Mouse (Mus musculus): ENCODE data around the gene Lrrc34. TPM values are rescaled to one million over a fixed set of nuclear protein-coding genes. Genes with fewer than 3 reads are reported as not detected.
A peak's percentile ranks its signal among the peaks of the same experiment; 100 is the strongest.

Gene Lrrc34
- polyA plus RNA-seq, 1 experiment from 2014 or later = 0.49 TPM

GRCm38 (mm10) chr3:30603256-30603655 is 44.4 kb downstream of the Lrrc34 start:
- peaks cover 32% of the 10 kb centered on the region for H3K36me3 ChIP-seq (ENCODE audit: control insufficient read depth, insufficient read depth, low read length)
- H3K27ac ChIP-seq (ENCODE audit: low read depth) = no peak overlapping the region
- ATAC-seq (replicated peaks; ENCODE audit: low FRiP score, low TSS enrichment, low read depth) (no peak), DNase-seq (ENCODE audit: low spot score) (no peak)
- peaks cover 9% of the 10 kb centered on the region; the same call in 1 of the 2 replicates for H3K27me3 ChIP-seq (replicated peaks; ENCODE audit: control insufficient read depth, insufficient read depth, low read length)
- peak overlapping the region; percentile 74 for H3K9ac ChIP-seq (ENCODE audit: low read length)
- 43% methylated on average over 10 of the region's 10 CpGs for WGBS
- peak overlapping the region; percentile 95 for H3K4me2 ChIP-seq (ENCODE audit: low read length)
- H3K4me1 ChIP-seq (replicated peaks; ENCODE audit: control insufficient read depth, insufficient read depth, low read length) = peaks cover 12% of the 10 kb centered on the region
- H3K9me3 ChIP-seq (ENCODE audit: control insufficient read depth, low read length) = no peaks in the 10 kb centered on the region
- H3K4me3 ChIP-seq (ENCODE audit: low read depth, low read length) = peak overlapping the region; percentile 84

- H3K4me2 ChIP-seq (ENCODE audit: low read length) = peak overlapping the region; percentile 95
- WGBS = 0% methylated on average over 27 of the region's 27 CpGs
- H3K4me3 ChIP-seq (ENCODE audit: low read depth, low read length) = peak overlapping the region; percentile 84
- H3K27ac ChIP-seq (ENCODE audit: low read depth) = peak overlapping the region; percentile 86
- ATAC-seq (replicated peaks; ENCODE audit: low FRiP score, low TSS enrichment, low read depth) (peak; percentile 56), DNase-seq (ENCODE audit: low spot score) (no peak)
- peak overlapping the region; percentile 74 for H3K9ac ChIP-seq (ENCODE audit: low read length)
- no peaks in the 10 kb centered on the region for H3K9me3 ChIP-seq (ENCODE audit: control insufficient read depth, low read length)
- peaks cover 9% of the 10 kb centered on the region; the same call in 1 of the 2 replicates for H3K27me3 ChIP-seq (replicated peaks; ENCODE audit: control insufficient read depth, insufficient read depth, low read length)
- peaks cover 28% of the 10 kb centered on the region for H3K36me3 ChIP-seq (ENCODE audit: control insufficient read depth, insufficient read depth, low read length)
- H3K4me1 ChIP-seq (replicated peaks; ENCODE audit: control insufficient read depth, insufficient read depth, low read length) = peaks cover 12% of the 10 kb centered on the region
These were observed 45.0 kb downstream of the Lrrc34 start for GRCm38 (mm10) chr3:30602740-30603098.

- Histone ChIP-seq H3K9ac (ENCODE audit: low read length) (peak within 1 kb of the TSS; percentile 74), H3K4me1 (replicated peaks; ENCODE audit: control insufficient read depth, insufficient read depth, low read length) (peaks cover 12% of the 10 kb centered on the region), H3K27me3 (replicated peaks; ENCODE audit: control insufficient read depth, insufficient read depth, low read length) (peaks cover 9% of the 10 kb centered on the region; the same call in 1 of the 2 replicates), H3K27ac (ENCODE audit: low read depth) (peak within 1 kb of the TSS; percentile 86), H3K36me3 (ENCODE audit: control insufficient read depth, insufficient read depth, low read length) (peaks cover 23% of the 10 kb centered on the region), H3K4me2 (ENCODE audit: low read length) (peak within 1 kb of the TSS; percentile 95), H3K4me3 (ENCODE audit: low read depth, low read length) (peak within 1 kb of the TSS; percentile 84), H3K9me3 (ENCODE audit: control insufficient read depth, low read length) (no peaks in the 10 kb centered on the region)
- DNase-seq (ENCODE audit: low spot score) (peak; percentile 99), ATAC-seq (replicated peaks; ENCODE audit: low FRiP score, low TSS enrichment, low read depth) (peak; percentile 93)
- WGBS = 0% methylated on average over 38 of the region's 40 CpGs
These were observed 45.5 kb downstream of the Lrrc34 start, which contains the start of gene Mynn for GRCm38 (mm10) chr3:30602065-30602739. Gene Mynn, plus strand, starts transcription at chr3:30602065.

- ATAC-seq (replicated peaks; ENCODE audit: low FRiP score, low TSS enrichment, low read depth) (no peak), DNase-seq (ENCODE audit: low spot score) (no peak)
- peak overlapping the region; percentile 84 for H3K4me3 ChIP-seq (ENCODE audit: low read depth, low read length)
- H3K27ac ChIP-seq (ENCODE audit: low read depth) = peak overlapping the region; percentile 86
- 1% methylated on average over 13 of the region's 13 CpGs for WGBS
- peaks cover 12% of the 10 kb centered on the region for H3K4me1 ChIP-seq (replicated peaks; ENCODE audit: control insufficient read depth, insufficient read depth, low read length)
- no peaks in the 10 kb centered on the region for H3K9me3 ChIP-seq (ENCODE audit: control insufficient read depth, low read length)
- peak overlapping the region; percentile 95 for H3K4me2 ChIP-seq (ENCODE audit: low read length)
- H3K27me3 ChIP-seq (replicated peaks; ENCODE audit: control insufficient read depth, insufficient read depth, low read length) = peaks cover 9% of the 10 kb centered on the region; the same call in 1 of the 2 replicates
- peaks cover 20% of the 10 kb centered on the region for H3K36me3 ChIP-seq (ENCODE audit: control insufficient read depth, insufficient read depth, low read length)
- peak overlapping the region; percentile 74; the same call in 1 of the 2 replicates for H3K9ac ChIP-seq (ENCODE audit: low read length)
These were observed 46.0 kb downstream of the Lrrc34 start for GRCm38 (mm10) chr3:30601610-30602064.

GRCm38 (mm10) chr3:30601175-30601574 is 46.5 kb downstream of the Lrrc34 start:
- Histone ChIP-seq H3K27ac (ENCODE audit: low read depth) (peak overlapping the region; percentile 34; the same call in 1 of the 2 replicates), H3K9ac (ENCODE audit: low read length) (0 out of 2 replicates have a peak overlapping the region, but pooled peaks have one; percentile 10)

GRCm38 (mm10) chr3:30600717-30601116 is 47.0 kb downstream of the Lrrc34 start:
- WGBS = under 1% methylated on average over 14 of the region's 14 CpGs
- peak; percentile 28; the same call in 1 of the 2 replicates for ATAC-seq (replicated peaks; ENCODE audit: low FRiP score, low TSS enrichment, low read depth)

More at GRCm38 (mm10) chr3:30601175-30601574, 46.5 kb downstream of the Lrrc34 start:
- Histone ChIP-seq H3K27me3 (replicated peaks; ENCODE audit: control insufficient read depth, insufficient read depth, low read length) (peaks cover 9% of the 10 kb centered on the region; the same call in 1 of the 2 replicates), H3K9me3 (ENCODE audit: control insufficient read depth, low read length) (no peaks in the 10 kb centered on the region), H3K36me3 (ENCODE audit: control insufficient read depth, insufficient read depth, low read length) (peaks cover 19% of the 10 kb centered on the region), H3K4me1 (replicated peaks; ENCODE audit: control insufficient read depth, insufficient read depth, low read length) (peaks cover 12% of the 10 kb centered on the region), H3K4me3 (ENCODE audit: low read depth, low read length) (peak overlapping the region; percentile 84), H3K4me2 (ENCODE audit: low read length) (peak overlapping the region; percentile 95)
- DNase-seq (ENCODE audit: low spot score) (peak; percentile 92), ATAC-seq (replicated peaks; ENCODE audit: low FRiP score, low TSS enrichment, low read depth) (peak; percentile 36; the same call in 1 of the 2 replicates)
- 0% methylated on average over 17 of the region's 17 CpGs for WGBS

GRCm38 (mm10) chr3:30599711-30600545 is 47.7 kb downstream of the Lrrc34 start, which contains the start of gene Actrt3:
Gene Actrt3, minus strand, starts transcription at chr3:30599939.
- peak within 1 kb of the TSS; percentile 95 for H3K4me2 ChIP-seq (ENCODE audit: low read length)
- peaks cover 9% of the 10 kb centered on the region; the same call in 1 of the 2 replicates for H3K27me3 ChIP-seq (replicated peaks; ENCODE audit: control insufficient read depth, insufficient read depth, low read length)
- DNase-seq (ENCODE audit: low spot score) = peak; percentile 68
- H3K36me3 ChIP-seq (ENCODE audit: control insufficient read depth, insufficient read depth, low read length) = peaks cover 8% of the 10 kb centered on the region
- no peak for ATAC-seq (replicated peaks; ENCODE audit: low FRiP score, low TSS enrichment, low read depth)
- H3K27ac ChIP-seq (ENCODE audit: low read depth) = peak within 1 kb of the TSS; percentile 5; the same call in 1 of the 2 replicates
- WGBS = 3% methylated on average over 32 of the region's 32 CpGs
- peaks cover 12% of the 10 kb centered on the region for H3K4me1 ChIP-seq (replicated peaks; ENCODE audit: control insufficient read depth, insufficient read depth, low read length)
- H3K4me3 ChIP-seq (ENCODE audit: low read depth, low read length) = peak within 1 kb of the TSS; percentile 84
- no peaks in the 10 kb centered on the region for H3K9me3 ChIP-seq (ENCODE audit: control insufficient read depth, low read length)
- peak within 1 kb of the TSS; percentile 25 for H3K9ac ChIP-seq (ENCODE audit: low read length)

More at GRCm38 (mm10) chr3:30600717-30601116, 47.0 kb downstream of the Lrrc34 start:
- H3K27ac ChIP-seq (ENCODE audit: low read depth) = peak overlapping the region; percentile 5; the same call in 1 of the 2 replicates
- H3K36me3 ChIP-seq (ENCODE audit: control insufficient read depth, insufficient read depth, low read length) = peaks cover 14% of the 10 kb centered on the region
- DNase-seq (ENCODE audit: low spot score) = peak; percentile 82
- H3K4me2 ChIP-seq (ENCODE audit: low read length) = peak overlapping the region; percentile 95
- peak overlapping the region; percentile 84 for H3K4me3 ChIP-seq (ENCODE audit: low read depth, low read length)
- H3K9ac ChIP-seq (ENCODE audit: low read length) = peak overlapping the region; percentile 10
- no peaks in the 10 kb centered on the region for H3K9me3 ChIP-seq (ENCODE audit: control insufficient read depth, low read length)
- peaks cover 12% of the 10 kb centered on the region for H3K4me1 ChIP-seq (replicated peaks; ENCODE audit: control insufficient read depth, insufficient read depth, low read length)
- peaks cover 9% of the 10 kb centered on the region; the same call in 1 of the 2 replicates for H3K27me3 ChIP-seq (replicated peaks; ENCODE audit: control insufficient read depth, insufficient read depth, low read length)

- Histone ChIP-seq H3K27ac (ENCODE audit: low read depth) (no peak overlapping the region), H3K27me3 (replicated peaks; ENCODE audit: control insufficient read depth, insufficient read depth, low read length) (peaks cover 9% of the 10 kb centered on the region; the same call in 1 of the 2 replicates), H3K4me2 (ENCODE audit: low read length) (no peak overlapping the region), H3K4me3 (ENCODE audit: low read depth, low read length) (no peak overlapping the region), H3K9me3 (ENCODE audit: control insufficient read depth, low read length) (no peaks in the 10 kb centered on the region), H3K9ac (ENCODE audit: low read length) (no peak overlapping the region), H3K4me1 (replicated peaks; ENCODE audit: control insufficient read depth, insufficient read depth, low read length) (peaks cover 4% of the 10 kb centered on the region; the same call in 1 of the 2 replicates), H3K36me3 (ENCODE audit: control insufficient read depth, insufficient read depth, low read length) (no peaks in the 10 kb centered on the region)
- ATAC-seq (replicated peaks; ENCODE audit: low FRiP score, low TSS enrichment, low read depth) (no peak), DNase-seq (ENCODE audit: low spot score) (no peak)
- WGBS = 84% methylated on average over 7 of the region's 7 CpGs
These were observed 50.4 kb downstream of the Lrrc34 start for GRCm38 (mm10) chr3:30597271-30597670.

All from intestine, embryonic 14.5 days (tissue).